Mouse (Mus musculus): ENCODE measurements at regions not wholly inside any gene's neighbourhood (a gene's known extent, or its start where the extent isn't known, plus 50 kb on each side); places are given as distances from the start of the nearest gene placed in this dataset.

- intact Hi-C loops (cut with DNase I): no loop called here
- DNase-seq (ENCODE audit: low spot score in 2 of 2): peak in 1 of 2 experiments; percentile 84
These were observed 302.0 kb upstream of the Gjb5 start for GRCm38 (mm10) chr4:127659950-127660349.

- no peak for DNase-seq (ENCODE audit: low spot score in 2 of 2)
- intact Hi-C loops (cut with DNase I): no loop called here
These were observed 293.6 kb upstream of the Gjb5 start for GRCm38 (mm10) chr4:127651601-127652000.

- no peak for DNase-seq (ENCODE audit: low spot score in 2 of 2)
- intact Hi-C loops (cut with DNase I): no loop called here
These were observed 290.0 kb upstream of the Gjb5 start for GRCm38 (mm10) chr4:127648011-127648410.

- intact Hi-C loops (cut with DNase I): no loop called here
These were observed 289.2 kb upstream of the Gjb5 start for GRCm38 (mm10) chr4:127647189-127647588.

GRCm38 (mm10) chr4:127640251-127641085, 282.5 kb upstream of the Gjb5 start:
- intact Hi-C loops (cut with DNase I): loop anchor here (5.0 kb wide), 1 partner anchor 67 kb away; no protein-coding TSS in a partner anchor
- DNase-seq (ENCODE audit: low spot score in 2 of 2): peak; percentile 64 to 86

More at GRCm38 (mm10) chr4:127647189-127647588, 289.2 kb upstream of the Gjb5 start:
- DNase-seq (ENCODE audit: low spot score in 2 of 2): no peak

- DNase-seq (ENCODE audit: low spot score in 2 of 2): no peak
- intact Hi-C loops (cut with DNase I): loop anchor here (5.0 kb wide), 1 partner anchor 68 kb away; no protein-coding TSS in a partner anchor
These were observed 281.8 kb upstream of the Gjb5 start for GRCm38 (mm10) chr4:127639765-127640164.

GRCm38 (mm10) chr4:127636934-127637333, 279.0 kb upstream of the Gjb5 start:
- DNase-seq (ENCODE audit: low spot score in 2 of 2): no peak
- intact Hi-C loops (cut with DNase I): no loop called here

GRCm38 (mm10) chr4:127635262-127635661, 277.3 kb upstream of the Gjb5 start:
- intact Hi-C loops (cut with DNase I): no loop called here

GRCm38 (mm10) chr4:127619870-127620269, 261.9 kb upstream of the Gjb5 start:
- no peak for DNase-seq (ENCODE audit: low spot score in 2 of 2)
- intact Hi-C loops (cut with DNase I): no loop called here

More at GRCm38 (mm10) chr4:127635262-127635661, 277.3 kb upstream of the Gjb5 start:
- peak in 1 of 2 experiments; percentile 31 for DNase-seq (ENCODE audit: low spot score in 2 of 2)

GRCm38 (mm10) chr4:127612761-127613160, 254.8 kb upstream of the Gjb5 start:
- DNase-seq (ENCODE audit: low spot score in 2 of 2): peak in 1 of 2 experiments; percentile 43
- intact Hi-C loops (cut with DNase I): loop anchor here (5.0 kb wide), 2 partner anchors 75 to 245 kb away; no protein-coding TSS in a partner anchor

GRCm38 (mm10) chr4:127600919-127601318, 242.9 kb upstream of the Gjb5 start:
- intact Hi-C loops (cut with DNase I): loop anchor here (1.0 to 2.0 kb wide), 2 partner anchors 58 to 107 kb away; no protein-coding TSS in a partner anchor
- DNase-seq (ENCODE audit: low spot score in 2 of 2): peak; percentile 76 to 97

- DNase-seq (ENCODE audit: low spot score in 2 of 2): no peak
- intact Hi-C loops (cut with DNase I): no loop called here
These were observed 240.6 kb upstream of the Gjb5 start for GRCm38 (mm10) chr4:127598610-127599009.

GRCm38 (mm10) chr4:127594081-127594480, 236.1 kb upstream of the Gjb5 start:
- no peak for DNase-seq (ENCODE audit: low spot score in 2 of 2)
- intact Hi-C loops (cut with DNase I): no loop called here

GRCm38 (mm10) chr4:127591540-127591939, 233.6 kb upstream of the Gjb5 start:
- intact Hi-C loops (cut with DNase I): no loop called here
- no peak for DNase-seq (ENCODE audit: low spot score in 2 of 2)

GRCm38 (mm10) chr4:127586822-127587221, 228.8 kb upstream of the Gjb5 start:
- intact Hi-C loops (cut with DNase I): no loop called here

GRCm38 (mm10) chr4:127576521-127576920, 218.5 kb upstream of the Gjb5 start:
- intact Hi-C loops (cut with DNase I): no loop called here
- peak; percentile 17 to 73 for DNase-seq (ENCODE audit: low spot score in 2 of 2)

More at GRCm38 (mm10) chr4:127586822-127587221, 228.8 kb upstream of the Gjb5 start:
- DNase-seq (ENCODE audit: low spot score in 2 of 2): no peak

- intact Hi-C loops (cut with DNase I): no loop called here
- no peak for DNase-seq (ENCODE audit: low spot score in 2 of 2)
These were observed 204.6 kb upstream of the Gjb5 start for GRCm38 (mm10) chr4:127562602-127563001.

- intact Hi-C loops (cut with DNase I): no loop called here
- no peak for DNase-seq (ENCODE audit: low spot score in 2 of 2)
These were observed 200.6 kb upstream of the Gjb5 start for GRCm38 (mm10) chr4:127558572-127558971.

- peak in 1 of 2 experiments; percentile 59 for DNase-seq (ENCODE audit: low spot score in 2 of 2)
- intact Hi-C loops (cut with DNase I): no loop called here
These were observed 194.7 kb upstream of the Gjb5 start for GRCm38 (mm10) chr4:127552456-127553225.

- peak in 1 of 2 experiments; percentile 28 for DNase-seq (ENCODE audit: low spot score in 2 of 2)
- intact Hi-C loops (cut with DNase I): no loop called here
These were observed 191.6 kb upstream of the Gjb5 start for GRCm38 (mm10) chr4:127549581-127549980.
